Mouse (Mus musculus) embryonic fibroblast, embryonic 13.5 days (primary cell): ENCODE data around the gene Pih1d2.

Source experiments
- CTCF ChIP-seq: IDR thresholded peaks from 2 replicates; pipeline ENCODE4 v1.5.1; 2011; ENCODE audit warnings: mild to moderate bottlenecking, control low read depth, low read length, moderate library complexity, borderline replicate concordance; ENCODE audit not compliant: insufficient read depth
- POLR2A ChIP-seq: IDR thresholded peaks from 2 replicates; pipeline ENCODE4 v1.6.1; 2011; ENCODE audit warnings: low read depth, mild to moderate bottlenecking, control low read depth, low read length, moderate library complexity

DNA sequence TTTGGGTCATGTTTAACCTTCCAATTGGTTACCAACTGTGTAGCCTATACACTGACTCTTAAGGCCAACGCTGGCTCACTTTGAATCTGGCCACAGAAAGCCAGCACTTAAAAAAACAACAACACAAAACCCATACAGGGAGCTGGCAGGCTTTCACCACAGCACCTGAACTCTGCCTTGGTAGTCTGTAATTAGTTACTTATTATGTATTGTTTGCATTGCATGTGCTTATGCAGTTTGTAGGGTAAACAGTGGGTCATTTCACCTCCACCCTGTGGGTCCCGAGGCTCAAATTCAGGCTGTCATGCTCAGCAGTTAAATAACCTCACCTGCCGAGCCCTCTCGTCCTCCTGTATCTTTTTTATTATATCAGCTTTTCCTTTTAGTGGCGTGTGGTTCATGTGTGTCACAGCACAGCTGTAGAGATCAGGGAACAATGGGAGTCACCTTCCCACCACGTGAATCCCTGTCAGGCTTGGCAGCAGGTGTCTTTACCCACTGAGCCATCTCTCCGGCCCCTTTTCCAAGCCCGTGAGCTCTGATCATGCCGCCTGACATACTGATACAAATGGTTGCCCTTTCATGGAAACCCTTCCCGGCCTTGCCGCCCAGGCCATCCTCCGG lies 22.2 kb upstream of the Pih1d2 start:
- no peak for TF ChIP-seq POLR2A
- TF ChIP-seq CTCF, result no peak
